Mouse (Mus musculus) hindbrain, embryonic 10.5 days (tissue): Measurements from ENCODE around the gene E130116L18Rik. TPM values are rescaled to one million over a fixed set of nuclear protein-coding genes. Genes with fewer than 3 reads are reported as not detected.
"Not testable (repeated sequence)": the region's sequence is repeated elsewhere in the genome, so short reads cannot be mapped to it uniquely, and the experiment has no call there.

Experiments used
- DNase-seq: peaks from one replicate; pipeline ENCODE4 v3.0.0-alpha.2; 2017; ENCODE audit warnings: low spot score
- H3K27ac ChIP-seq: fragments of 300-500 bp; sonication (generic); 2 replicates; pipeline ENCODE4 v1.5.1; 2016; ENCODE audit warnings: mild to moderate bottlenecking, moderate library complexity
- H3K27me3 ChIP-seq: fragments of 300-500 bp; sonication (generic); 2 replicates; pipeline ENCODE4 v1.6.1; 2016; ENCODE audit warnings: mild to moderate bottlenecking; ENCODE audit not compliant: poor library complexity, insufficient read depth, severe bottlenecking
- H3K36me3 ChIP-seq: fragments of 300-500 bp; sonication (generic); 2 replicates; pipeline ENCODE4 v1.6.1; 2016; ENCODE audit warnings: mild to moderate bottlenecking, moderate library complexity
- H3K4me1 ChIP-seq: fragments of 300-500 bp; sonication (generic); replicated peaks from 2 replicates; pipeline ENCODE4 v1.6.1; 2016; ENCODE audit warnings: mild to moderate bottlenecking
- H3K4me3 ChIP-seq: fragments of 300-500 bp; sonication (generic); 2 replicates; pipeline ENCODE4 v1.5.1; 2016; ENCODE audit warnings: mild to moderate bottlenecking, moderate library complexity
- H3K9me3 ChIP-seq: fragments of 300-500 bp; sonication (generic); 2 replicates; pipeline ENCODE4 v1.6.1; 2016; ENCODE audit warnings: mild to moderate bottlenecking, moderate library complexity
- WGBS: fragments of 180-500 bp; shearing (Covaris S2); methylation state at CpG from one replicate; pipeline ENCODE4 v1.1.7; 2016; 5-methylcytosine and 5-hydroxymethylcytosine counted together
- polyA plus RNA-seq: library from polyadenylated mRNA; unstranded; fragments of >200 nt; fragmentation: Nextera tagmentation; extraction: Ambion mirVana; gene quantifications from 2 replicates; pipeline ENCODE4 v1.2.1, GENCODE M21; 2016

The E130116L18Rik gene
- polyA plus RNA-seq, 1 experiment from 2014 or later, result not detected

- DNase-seq, H3K9me3 ChIP-seq, H3K27me3 ChIP-seq, H3K36me3 ChIP-seq, H3K27ac ChIP-seq, H3K4me1 ChIP-seq, H3K4me3 ChIP-seq: not testable (repeated sequence)
- 97% methylated on average over 4 of the region's 4 CpGs for WGBS
Observed at GRCm38 (mm10) chr5:25178543-25178942, 44.4 kb downstream of the E130116L18Rik start.

GRCm38 (mm10) chr5:25177937-25178336, 45.0 kb downstream of the E130116L18Rik start:
- H3K4me1 ChIP-seq, H3K36me3 ChIP-seq, H3K4me3 ChIP-seq, H3K27me3 ChIP-seq, H3K9me3 ChIP-seq, DNase-seq, H3K27ac ChIP-seq: not testable (repeated sequence)
- WGBS, result 89% methylated on average over 5 of the region's 5 CpGs

Other genes starting within 250 kb of the E130116L18Rik start
- gene Prkag2, start 122.5 kb downstream of the E130116L18Rik start, polyA plus RNA-seq, result 43.7 and 46.3 TPM in 2 replicates
- gene Galntl5, start 41.7 kb downstream of the E130116L18Rik start, polyA plus RNA-seq, result not detected in 2 replicates
- gene Galnt11, start 1.2 kb downstream of the E130116L18Rik start, polyA plus RNA-seq, result 30.5 and 33.0 TPM in 2 replicates